Mouse (Mus musculus) thymus, postnatal 4 days (tissue): ENCODE measurements at regions not wholly inside any gene's neighbourhood (a gene's known extent, or its start where the extent isn't known, plus 50 kb on each side); places are given as distances from the start of the nearest gene placed in this dataset.

ENCODE experiments used
- DNase-seq: peaks from one replicate; pipeline ENCODE4 v3.0.0; 2021

DNA sequence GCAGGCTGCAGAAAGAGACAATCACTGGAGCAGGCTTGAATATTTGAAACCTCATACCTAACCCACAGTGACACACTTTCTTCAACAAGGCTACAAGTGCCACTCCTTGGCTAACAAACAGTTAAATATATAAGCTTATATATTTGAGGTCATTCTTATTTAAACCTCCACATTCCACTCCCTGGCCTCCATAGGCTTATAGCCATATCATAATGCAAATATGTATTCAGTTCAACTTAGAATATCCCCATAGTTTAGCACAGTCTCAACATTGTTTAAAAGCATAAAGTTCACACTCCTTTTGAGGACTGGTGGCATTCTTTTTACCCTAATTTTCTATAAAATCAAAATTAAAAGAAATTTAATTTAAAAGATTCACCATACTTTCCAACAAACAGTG, 390.0 kb upstream of the Mef2c start:
- no peak for DNase-seq

DNA sequence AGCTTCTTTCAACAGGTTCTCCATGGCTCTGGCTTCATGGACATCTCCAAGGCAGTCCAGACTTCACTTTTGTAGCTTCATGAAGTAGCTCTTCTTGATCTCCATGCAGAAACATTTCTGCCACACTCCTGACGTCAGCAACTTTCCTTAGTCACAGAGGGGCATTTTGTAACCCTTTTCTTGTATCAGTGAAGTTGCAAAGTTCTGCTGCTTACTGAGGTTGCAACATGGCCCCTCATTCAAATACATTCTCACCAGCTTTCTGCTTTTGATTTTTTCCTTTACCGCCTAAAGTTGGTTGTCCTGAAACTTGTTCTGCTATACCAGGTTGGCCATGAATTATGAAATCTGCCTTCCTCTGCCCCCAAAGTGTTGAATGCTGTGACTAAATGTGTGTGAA, 389.4 kb upstream of the Mef2c start:
- DNase-seq: no peak

DNA sequence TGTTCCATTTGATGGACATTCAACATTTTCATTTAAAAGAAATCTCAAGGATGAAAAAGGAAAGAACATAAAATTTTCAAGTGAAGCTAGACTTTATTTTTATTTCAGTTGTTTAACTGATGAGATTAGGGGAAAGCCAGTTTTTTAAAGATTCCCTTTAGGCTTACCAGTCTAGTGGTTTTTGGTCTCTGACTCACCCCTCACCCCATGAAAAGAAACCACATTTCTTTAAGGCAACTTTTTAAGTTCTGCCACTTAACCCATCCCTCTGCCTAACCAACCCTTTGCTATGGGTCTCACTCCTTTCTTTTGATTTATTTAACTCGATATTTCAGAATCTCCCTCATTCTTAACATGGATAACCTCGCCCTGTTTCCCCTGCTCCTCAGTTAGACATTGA, 388.1 kb upstream of the Mef2c start:
- DNase-seq: no peak

DNA sequence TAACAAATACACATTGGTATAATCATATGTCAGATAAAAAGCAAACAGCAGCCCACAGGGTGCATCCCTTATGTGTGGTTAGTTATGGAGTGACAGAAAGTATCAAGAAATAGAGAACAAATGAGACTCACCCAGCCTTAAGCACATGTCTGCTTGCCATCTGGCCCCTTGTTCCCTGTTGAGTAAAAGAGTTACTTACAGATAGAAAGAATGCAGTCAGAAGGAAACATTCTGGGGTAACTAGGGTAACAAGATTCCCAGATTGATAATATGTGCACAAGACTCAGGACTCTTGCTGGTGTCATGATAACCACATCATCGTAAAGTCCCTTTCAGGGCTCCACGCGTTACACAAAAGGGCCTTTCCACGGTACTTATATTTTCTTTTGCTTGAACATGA, 383.5 kb upstream of the Mef2c start:
- DNase-seq: no peak

DNA sequence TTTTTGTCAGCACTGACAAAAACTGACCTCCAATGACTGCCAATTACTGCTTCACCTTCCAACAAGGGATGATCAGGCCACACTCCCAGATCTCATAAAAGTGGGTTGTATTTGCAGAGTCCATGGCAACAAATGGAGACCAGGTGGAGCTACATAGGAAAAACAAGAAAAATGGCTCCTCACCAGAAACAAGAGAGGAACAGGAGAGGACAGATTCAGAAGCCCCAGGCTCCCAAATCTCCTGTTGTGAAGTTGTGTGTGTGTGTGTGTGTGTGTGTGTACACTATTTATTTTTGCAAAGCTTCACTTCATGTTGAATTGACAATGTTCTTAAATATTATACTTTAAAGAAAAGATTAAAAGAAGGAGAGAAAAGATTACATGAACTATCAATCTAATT, 380.2 kb upstream of the Mef2c start:
- DNase-seq: no peak

DNA sequence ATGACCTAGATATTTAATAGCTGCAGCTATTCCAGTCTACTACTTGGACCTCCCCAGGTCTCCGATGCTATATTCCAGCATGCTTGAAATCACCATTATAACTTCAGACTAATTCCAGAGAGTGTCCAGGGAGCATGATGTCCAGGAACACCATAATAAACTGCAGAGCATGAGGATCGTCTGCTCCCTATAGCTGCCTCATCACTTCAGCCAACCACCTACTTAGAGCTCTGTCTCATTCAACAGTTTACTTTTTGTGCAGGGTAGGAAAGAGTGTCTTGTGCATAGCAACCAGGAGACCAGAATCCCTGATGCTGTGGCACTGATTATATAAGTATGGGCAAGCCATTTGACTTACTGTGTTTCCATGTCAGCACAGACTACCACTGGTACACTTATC, 379.2 kb upstream of the Mef2c start:
- DNase-seq: no peak

DNA sequence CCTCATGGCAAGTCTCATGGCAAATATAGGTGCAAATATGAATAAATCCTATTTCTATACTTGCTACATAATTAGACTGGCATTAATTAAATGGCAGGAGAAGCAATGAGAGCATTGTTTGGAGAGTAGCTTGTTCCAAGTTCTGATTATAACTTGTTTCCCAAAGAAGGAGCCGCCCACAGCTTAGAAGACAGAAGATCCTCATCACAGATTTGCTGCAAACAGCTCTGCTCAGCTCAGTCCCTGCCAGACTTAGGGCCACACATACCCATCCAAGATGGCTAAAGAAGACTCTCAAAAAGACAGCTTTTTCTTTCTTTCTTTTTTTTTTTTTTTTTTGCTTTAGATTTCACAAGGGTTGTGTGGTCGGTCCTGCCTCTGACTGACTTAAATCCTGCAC, 377.4 kb upstream of the Mef2c start:
- DNase-seq: no peak

DNA sequence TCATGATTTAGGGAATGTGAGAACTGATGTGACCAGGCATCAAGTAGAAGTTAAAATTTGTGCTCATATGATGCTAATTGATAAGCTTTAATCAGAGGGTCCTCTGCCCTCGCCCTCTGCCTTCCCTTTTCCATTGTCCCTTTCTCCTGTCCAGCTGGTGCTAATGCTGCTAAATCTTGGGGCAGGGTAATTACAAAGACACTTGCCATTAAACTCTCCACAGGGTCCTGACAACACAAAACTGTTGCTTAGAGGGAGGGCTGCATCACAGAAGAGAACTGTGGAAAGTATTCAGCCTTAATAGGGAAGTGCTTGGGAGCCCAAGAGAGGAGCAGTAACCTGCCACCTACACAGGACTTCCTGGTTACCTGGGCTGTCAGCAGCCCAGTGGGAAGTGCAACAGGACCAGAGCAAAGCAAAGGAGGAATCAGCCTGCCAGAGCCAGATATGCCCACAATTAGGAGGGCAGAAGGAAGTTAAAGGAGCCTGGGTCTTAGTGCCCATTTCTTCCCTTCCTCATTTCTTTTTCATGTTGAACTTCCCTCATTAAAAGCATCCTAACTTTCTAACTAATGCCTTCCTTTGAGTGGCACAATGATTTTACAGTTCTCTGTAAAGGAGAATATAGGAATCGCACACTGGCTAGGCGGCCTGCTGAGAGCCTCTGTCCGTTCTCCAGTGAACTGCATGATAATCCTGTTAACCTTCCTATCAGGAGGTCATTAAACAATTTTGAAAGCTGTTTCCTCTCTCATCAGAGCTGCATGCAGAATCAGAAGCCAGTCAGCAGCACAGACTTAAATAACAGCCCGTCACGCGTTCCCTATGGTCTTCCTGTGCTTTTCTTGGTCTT, 372.5 kb upstream of the Mef2c start:
- no peak for DNase-seq

DNA sequence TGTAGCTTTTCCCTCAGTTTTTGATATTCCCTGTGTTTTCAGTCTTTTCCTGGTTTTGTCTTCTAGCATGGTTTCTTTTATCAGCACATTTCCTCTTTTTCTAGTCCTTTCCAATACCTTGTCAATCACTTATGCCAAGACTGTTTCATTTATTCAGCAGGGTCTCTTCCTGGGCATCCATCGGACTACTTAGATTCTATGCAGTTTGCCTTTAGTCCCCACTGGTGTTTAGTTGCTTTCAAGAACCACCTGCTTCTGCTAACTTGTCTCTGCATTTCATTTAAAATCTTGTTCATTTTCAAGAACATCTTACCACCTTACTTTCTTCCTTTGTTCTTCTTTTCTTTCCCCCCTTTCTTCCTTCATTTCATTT, 371.9 kb upstream of the Mef2c start:
- DNase-seq: no peak

DNA sequence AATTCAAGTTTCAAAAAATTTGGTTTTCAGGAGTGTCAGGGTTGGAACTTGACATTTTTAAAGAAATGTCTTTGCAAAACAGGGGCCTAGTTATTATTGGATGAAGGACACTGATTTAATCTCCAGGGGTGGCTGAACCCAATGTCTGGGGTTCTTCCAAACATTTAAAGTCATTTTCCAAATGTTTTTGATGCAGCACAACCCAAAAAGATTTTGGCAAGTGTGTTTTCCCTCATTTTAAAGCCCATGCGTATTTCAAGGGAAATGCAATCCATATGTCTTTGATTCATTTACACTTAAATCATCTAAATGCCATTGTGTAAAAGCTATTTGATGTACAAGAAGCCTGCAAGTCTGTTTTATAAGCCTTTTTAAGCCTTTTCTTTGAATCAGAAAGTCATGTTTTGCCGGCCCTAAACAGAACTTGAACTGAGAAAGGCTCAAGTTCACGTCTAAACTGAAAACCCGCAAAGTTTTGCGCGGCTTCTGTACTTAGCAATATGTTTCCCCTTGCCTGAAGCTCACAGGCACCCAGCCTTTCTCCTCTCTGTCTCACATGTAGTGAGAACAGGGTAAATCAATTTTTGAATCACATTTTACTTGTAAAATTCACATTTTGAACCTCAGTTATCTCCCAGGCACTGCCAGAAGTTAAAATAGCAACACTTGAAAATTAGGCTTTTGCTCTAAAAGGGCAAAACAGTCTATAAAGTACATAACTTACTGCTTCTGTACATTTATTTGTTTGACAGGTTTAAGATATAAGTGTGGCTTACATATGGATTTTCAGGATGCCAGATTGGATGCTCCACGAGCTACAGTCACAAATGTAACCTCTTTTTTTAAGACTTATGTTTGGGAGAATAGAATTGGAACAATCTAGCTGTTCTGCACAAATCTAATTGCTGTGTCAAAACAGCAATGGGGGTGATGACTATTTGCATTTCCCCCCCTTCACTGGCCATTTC, 370.9 kb upstream of the Mef2c start:
- no peak for DNase-seq

DNA sequence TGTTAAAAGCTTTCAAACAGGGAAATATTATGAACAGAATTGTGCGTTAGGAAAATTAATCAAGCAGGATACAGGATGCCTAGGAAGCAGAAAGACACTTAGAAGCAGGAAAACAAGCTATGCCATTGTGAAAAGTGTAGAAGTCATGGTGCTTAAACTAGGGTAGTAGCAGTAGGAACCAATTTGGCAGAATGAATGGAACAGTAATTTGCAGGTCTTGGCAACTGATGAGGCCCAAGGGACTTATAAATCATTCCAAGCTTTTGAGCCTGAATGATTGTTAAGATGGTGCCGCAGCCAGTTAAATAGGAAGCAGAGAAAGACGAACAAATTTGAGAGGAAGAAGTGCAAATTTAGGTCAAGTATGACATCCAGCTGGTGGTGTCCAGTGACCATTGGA, 360.5 kb upstream of the Mef2c start:
- no peak for DNase-seq

DNA sequence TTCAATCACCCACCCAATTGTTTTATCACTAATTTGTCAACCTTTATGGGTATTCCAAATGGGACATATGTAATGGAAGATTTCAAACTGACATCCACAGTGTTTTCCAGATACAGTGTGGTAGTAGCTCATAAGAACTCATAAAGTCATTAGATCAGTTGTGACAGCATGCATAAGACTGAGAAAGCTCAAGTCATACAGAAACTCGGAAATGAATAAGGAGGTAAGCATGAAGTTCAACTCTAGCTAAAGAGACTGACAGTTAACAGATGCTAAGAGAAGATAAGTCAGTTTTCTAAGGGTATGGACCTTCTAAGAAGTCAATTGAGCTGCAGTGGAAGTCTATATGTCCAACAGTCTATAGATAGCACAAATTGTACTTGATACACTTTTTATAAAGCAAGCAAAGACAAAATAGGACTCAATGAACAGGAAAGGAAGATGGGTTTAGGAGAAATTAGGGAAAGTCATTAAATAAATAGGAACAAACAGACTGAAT, 349.2 kb upstream of the Mef2c start:
- DNase-seq: no peak

DNA sequence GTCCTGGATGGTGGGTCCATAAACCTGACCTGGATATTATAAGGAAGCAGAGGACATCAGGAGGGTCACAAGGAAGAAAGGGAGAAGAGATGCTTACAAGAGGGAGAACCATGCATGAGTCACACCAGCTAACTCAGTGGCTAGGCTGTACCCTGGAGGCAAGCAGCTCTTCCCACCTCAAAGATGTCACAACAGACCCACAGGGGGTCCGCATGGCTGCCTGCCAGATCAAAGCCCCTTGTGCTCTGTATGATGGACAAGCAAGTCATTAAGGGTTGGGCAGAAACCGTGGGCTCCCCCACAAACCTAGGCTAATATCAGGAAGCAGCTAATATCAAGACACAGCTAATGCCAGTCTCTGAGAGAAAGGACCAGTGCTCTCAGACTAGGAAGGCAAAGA, 343.9 kb upstream of the Mef2c start:
- DNase-seq: no peak

DNA sequence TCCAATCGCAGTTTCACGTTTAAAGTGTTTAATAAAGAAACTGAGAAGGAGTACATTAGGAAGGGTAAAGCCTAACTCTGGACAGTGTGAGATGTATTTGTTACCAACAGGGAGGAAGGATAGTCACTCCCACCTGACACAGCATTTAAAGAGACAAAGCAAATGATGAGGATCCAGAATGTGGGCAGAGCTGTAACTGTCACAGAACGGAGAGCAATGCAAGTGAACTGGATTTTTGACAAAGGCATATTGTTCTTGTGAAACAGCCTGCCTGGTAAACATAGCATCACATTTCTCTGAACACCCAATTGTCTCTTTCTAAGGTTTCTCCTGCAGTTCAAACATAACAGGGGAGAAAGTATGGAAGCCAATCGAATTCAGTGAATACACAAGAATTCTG, 341.1 kb upstream of the Mef2c start:
- DNase-seq: no peak

DNA sequence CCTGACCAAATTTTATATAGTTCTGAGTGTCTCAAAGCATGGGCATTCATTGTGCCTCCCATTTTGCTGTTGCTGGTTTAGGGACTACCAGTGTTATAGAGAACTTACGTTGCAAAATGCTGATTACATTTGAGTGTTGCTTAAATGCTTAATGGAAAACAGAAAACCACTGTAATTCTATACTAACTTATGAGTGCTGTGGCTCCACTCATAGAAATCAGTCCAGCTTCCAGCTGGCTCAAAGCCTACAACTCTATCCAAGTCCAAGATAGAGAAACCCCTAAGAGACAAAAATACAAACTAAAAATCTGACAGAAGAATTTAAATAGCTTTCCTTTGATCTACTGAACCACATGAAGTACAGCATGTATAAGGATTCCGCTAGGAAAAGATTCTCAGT, 328.7 kb upstream of the Mef2c start:
- DNase-seq: no peak

DNA sequence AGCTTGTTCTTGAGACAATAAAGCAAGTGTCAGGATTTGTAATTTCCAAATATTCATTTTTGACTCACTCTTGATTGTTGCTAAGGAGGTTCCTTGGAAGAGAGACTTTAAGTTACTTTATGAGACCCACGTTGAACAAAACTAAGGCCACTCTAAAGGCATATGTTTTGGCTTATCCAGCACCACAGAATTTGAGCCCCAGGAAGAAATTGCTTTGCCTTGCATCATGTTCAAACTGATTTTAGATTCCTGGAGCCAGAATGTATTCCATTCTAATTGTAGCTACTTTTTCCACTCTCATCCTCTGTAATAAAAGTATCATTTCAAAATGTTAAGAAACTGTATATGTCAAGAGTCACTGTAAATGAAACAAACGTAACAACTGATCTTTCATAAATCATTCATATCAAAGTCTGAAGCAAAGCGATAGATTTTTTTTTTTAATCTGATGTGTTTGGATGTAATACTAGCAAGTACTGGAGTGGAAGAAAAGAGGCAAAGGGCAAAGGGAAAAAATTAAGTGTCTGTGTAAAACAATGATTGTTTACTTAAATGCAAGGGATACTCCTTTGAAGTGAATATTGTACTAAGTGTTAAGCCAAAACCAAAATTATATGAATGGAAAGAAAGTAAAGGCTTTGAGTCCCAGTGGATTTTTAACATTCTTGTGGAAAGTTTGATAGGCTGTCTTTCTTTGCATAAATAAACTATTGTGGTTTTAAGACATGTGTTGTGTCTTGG, 301.7 kb upstream of the Mef2c start:
- DNase-seq: no peak

DNA sequence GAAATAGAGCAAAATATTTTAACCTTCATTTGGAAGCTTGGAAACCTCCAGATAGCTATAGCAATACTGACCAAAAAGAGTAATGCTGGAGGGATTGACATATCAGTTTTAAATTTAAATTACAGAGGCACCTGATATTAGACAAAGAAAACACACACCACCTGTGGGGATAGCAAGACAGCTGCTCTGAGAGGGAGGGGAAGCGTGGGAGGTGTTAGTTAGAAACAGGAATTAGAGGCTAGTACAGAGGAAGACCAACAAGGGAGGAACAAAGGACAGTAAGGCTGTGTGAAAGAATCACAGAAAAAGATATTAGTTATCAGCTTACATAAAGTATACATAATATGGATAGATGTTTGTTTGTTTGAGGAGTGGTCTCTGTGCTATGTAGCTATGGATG, 297.2 kb upstream of the Mef2c start:
- no peak for DNase-seq

DNA sequence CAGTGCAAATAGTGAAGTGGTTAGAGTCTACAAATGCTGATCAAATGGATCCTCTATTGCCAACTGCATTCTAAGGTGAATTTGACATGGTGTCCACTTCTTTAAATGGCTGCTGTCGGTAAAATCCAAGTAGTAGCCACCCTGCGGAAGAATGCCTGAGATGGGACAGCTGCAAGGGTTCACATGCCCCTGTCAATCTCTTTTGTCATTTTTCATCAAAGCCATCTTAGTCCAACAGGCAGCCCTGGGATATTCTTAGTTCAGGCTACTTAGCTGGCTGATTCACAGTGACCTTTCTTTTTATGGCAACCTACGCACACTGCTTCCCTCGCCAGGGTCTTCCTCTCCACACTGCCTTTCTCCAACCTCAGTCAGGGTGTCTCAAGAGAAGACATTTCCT, 296.3 kb upstream of the Mef2c start:
- DNase-seq: no peak

DNA sequence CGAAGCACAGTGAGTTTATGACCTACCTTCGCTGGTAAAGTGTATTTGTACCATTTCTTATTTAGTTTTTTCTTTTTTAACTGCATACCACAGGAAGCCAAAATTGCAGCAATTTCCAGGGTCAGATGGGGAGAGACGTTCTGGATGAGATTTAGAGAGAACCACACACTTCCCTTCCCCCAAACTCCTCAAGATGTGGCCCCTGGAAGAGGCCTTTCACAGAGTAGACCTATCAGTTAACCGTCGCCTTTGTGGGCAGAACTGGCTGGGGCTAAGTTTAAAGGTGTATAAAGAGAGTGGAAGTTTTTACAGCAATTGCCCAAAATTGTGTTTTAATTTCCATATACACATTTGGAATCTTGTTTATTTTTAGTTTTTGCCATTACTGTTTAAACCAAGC, 295.7 kb upstream of the Mef2c start:
- no peak for DNase-seq

DNA sequence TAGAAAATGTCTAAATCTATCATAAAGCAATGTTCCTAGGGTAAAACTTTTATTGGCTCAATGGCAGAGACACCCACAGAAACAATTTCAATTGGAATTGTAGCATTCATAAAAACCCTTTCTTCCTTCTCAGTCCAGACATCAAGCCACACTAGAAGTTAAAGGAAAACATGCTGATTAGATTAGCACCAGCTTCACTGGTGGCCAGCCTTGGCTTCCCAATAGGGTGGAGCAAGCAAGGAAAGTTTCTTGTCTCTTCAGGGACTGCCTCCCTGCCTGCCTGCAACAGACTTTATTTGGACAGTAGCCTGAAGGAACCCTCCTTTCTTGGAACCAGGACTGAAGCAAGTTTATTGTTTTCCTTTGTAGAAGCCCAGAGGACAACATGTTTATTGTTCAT, 289.0 kb upstream of the Mef2c start:
- no peak for DNase-seq

DNA sequence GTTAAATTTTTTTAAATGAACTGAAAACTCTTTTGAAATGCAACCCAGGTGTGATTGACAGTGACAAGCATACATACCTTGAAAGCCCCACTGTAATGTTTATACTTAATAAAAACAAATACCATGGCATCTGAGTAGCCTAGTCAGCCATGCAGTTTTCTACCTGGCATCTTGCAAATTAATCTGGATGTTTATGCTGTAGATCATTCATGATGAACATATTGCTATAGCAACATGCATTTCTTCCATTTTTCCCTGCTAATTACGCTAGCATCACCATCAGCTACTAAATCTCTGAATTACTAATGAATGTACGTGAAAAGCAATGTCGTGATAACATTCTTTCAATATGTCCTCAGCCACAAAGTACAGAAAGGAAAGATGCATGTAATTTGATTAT, 287.4 kb upstream of the Mef2c start:
- DNase-seq: no peak

DNA sequence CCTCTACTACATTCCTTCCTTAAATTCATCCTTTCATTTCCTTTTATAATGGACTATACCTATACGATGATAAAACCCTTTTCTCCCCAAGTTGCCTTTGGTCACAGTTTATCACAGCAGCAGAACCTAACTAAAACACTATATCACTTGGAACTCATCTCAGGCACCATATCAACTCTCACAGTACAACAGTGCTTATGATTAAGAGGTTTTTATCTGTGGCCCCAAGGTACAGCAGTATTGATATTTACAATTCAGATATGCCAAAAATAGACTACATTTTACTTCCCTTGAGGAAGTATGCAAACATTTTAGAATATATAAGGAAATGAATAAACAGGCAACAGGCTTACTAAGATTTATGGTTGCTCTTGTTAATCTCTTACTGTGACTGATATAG, 251.4 kb upstream of the Mef2c start:
- DNase-seq: no peak

DNA sequence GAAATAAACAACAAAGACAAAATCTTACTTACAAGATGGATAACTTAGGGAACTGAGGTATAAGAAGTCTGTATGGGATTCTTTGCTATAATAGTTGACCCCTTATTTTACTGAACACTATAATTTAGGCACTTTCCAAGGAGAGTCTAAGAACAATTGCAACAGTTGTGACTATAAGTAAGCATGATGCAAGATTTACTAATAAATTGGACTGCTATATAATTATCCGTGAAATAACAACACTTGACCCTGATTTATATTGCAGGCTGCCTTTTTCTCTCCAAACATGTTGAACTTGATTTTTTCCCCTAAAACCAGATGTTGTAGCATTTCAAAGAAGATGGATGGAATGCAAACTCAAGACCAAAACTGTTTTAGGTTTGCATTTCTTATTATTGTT, 237.2 kb upstream of the Mef2c start:
- DNase-seq: no peak
